Mouse (Mus musculus): ENCODE measurements around the gene Jak1.

DNA sequence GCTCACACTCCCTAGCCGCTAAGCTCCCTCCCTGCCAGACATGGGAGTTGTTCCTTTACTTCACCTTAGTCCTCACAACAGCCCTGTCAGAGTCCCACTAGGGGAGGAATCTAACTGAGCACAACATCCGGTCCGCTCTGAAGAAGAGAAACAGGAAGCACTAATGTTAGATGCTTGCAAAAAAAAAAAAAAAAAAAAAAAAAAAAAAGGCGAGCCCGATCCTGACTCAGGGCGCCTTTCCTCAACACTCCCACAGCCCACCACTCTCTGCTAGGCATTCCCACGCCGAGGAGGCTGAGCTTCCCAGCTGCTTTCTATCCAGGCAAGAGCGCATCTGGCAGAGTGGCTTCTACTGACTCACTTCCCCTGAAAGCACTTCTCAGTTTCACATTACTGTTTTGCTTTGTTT, 82.5 kb downstream of the Jak1 start:
- TF ChIP-seq POLR2A (IDR thresholded peaks at IDR 0.05; ENCODE audit: low read depth, low read length) (no peak), CTCF (conservative IDR thresholded peaks at IDR 0.05; ENCODE audit: insufficient read depth, insufficient read length, low read depth, low read length) (no peak)

Measured in kidney, adult 2 months (tissue).